Mouse (Mus musculus) bone marrow macrophage, adult 2 months (primary cell): ENCODE data around the gene Slc28a1.

Source experiments
- CTCF ChIP-seq: IDR thresholded peaks from 2 replicates; pipeline ENCODE4 v1.5.1; 2012; ENCODE audit warnings: low read depth, mild to moderate bottlenecking, low read length, moderate library complexity
- POLR2A ChIP-seq: IDR thresholded peaks from 2 replicates; pipeline ENCODE4 v1.6.1; 2012; ENCODE audit warnings: mild to moderate bottlenecking, low read depth, low read length, borderline replicate concordance

GRCm38 (mm10) chr7:81158933-81159332 is 44.3 kb downstream of the Slc28a1 start:
- no peak for TF ChIP-seq CTCF
- TF ChIP-seq POLR2A: no peak
